Comparison of ENCODE assay signal across 8 mouse cellular contexts in genomic region chr8:128030335-128031280, GRCm38 (mm10).
DNase-seq lines count a peak whose midpoint lies in the region.

No protein-coding gene starts in this region.

- peak; percentile 47 for DNase-seq in left cerebral cortex, adult 11 months (ENCODE audit: low spot score)
- DNase-seq in left cerebral cortex, postnatal 4 days: no peak
- DNase-seq in fibroblast of lung, adult 2 months (ENCODE audit: low read depth): peak; percentile 15
- peak; percentile 70 for DNase-seq in layer of hippocampus, adult 9-11 months
- peak; percentile 66 to 86 for DNase-seq in right cerebral cortex, postnatal 10 days (ENCODE audit: low spot score in 2 of 2)
- no peak for DNase-seq in cerebellum, postnatal 36 days
- no peak for DNase-seq in kidney, adult 18-20 months
- no peak for DNase-seq in thymus, postnatal 25 days

- intact Hi-C loops in left cerebral cortex, postnatal 4 days (cut with DNase I): no loop called here

Comparison
In these comparisons a context has a peak if more than half of its experiments do, and no peak if none do; other contexts are left out.
1. DNase-seq: peak in left cerebral cortex, adult 11 months (single experiment), fibroblast of lung, adult 2 months (single experiment), layer of hippocampus, adult 9-11 months (single experiment) and right cerebral cortex, postnatal 10 days (2 of 2); none in left cerebral cortex, postnatal 4 days (single experiment), cerebellum, postnatal 36 days (0 of 2), kidney, adult 18-20 months (single experiment) and thymus, postnatal 25 days (single experiment).